Mouse (Mus musculus) retina, embryonic 14.5 days (tissue): ENCODE measurements at regions not wholly inside any gene's neighbourhood (a gene's known extent, or its start where the extent isn't known, plus 50 kb on each side); places are given as distances from the start of the nearest gene placed in this dataset.

ENCODE experiments used
- DNase-seq: peaks from one replicate; pipeline ENCODE4 v3.0.0-alpha.2; 2015; ENCODE audit warnings: low spot score

GRCm38 (mm10) chr16:71004211-71004610 lies 690.5 kb downstream of the Gbe1 start:
- peak; percentile 10 for DNase-seq

- no peak for DNase-seq
Observed at GRCm38 (mm10) chr16:71043381-71043780, 729.6 kb downstream of the Gbe1 start.

DNA sequence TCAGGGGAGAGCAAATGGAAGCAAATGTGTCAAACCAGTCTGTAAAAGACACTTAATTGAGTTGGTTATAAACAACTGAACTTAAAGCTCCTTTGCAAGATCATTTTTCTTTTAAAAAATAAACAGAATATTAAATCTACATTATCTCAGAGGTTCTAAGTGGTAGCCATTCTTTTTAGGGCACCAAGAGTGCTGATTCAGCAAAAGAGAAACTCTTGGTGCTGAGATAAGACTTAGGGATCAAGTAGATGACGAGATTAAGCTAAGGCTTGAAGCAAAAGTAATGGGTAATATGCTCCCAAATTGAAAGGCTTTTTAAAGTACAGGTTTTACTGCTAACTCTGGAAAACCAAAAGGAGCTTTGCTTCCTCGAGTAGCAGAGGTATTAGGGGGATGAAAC lies 740.5 kb downstream of the Gbe1 start:
- DNase-seq: no peak

GRCm38 (mm10) chr16:71062754-71063153 lies 749.0 kb downstream of the Gbe1 start:
- peak; percentile 75 for DNase-seq

GRCm38 (mm10) chr16:71063361-71063932 lies 749.7 kb downstream of the Gbe1 start:
- no peak for DNase-seq

- DNase-seq: no peak
Observed at GRCm38 (mm10) chr16:71070186-71070585, 756.4 kb downstream of the Gbe1 start.

GRCm38 (mm10) chr16:71102829-71103228 lies 789.1 kb downstream of the Gbe1 start:
- no peak for DNase-seq

DNA sequence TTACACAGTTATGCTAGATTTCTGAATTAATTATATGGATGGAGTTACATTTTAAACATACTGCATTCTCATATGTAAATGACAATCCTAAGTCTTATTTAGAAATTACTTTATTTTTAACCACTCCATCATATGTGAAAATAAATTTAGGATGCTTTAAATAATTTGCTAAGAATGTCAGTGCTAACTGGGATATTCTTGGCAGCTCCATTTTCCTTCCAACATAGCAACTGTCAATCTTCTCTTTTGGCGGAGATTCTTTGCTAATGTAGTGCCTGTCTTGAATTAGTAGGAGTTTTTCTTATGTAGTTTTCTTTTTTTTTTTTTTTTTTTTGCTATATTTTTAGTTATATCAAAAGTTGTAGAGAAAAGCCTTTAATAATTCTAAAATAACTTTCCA lies 795.2 kb downstream of the Gbe1 start:
- no peak for DNase-seq

- no peak for DNase-seq
Observed at GRCm38 (mm10) chr16:71114301-71114700, 800.6 kb downstream of the Gbe1 start.

- no peak for DNase-seq
Observed at GRCm38 (mm10) chr16:71120706-71121105, 807.0 kb downstream of the Gbe1 start.

GRCm38 (mm10) chr16:71123616-71124015 lies 809.9 kb downstream of the Gbe1 start:
- DNase-seq: peak; percentile 80

GRCm38 (mm10) chr16:71132826-71133225 lies 819.1 kb downstream of the Gbe1 start:
- no peak for DNase-seq

- no peak for DNase-seq
Observed at GRCm38 (mm10) chr16:71138668-71139067, 824.9 kb downstream of the Gbe1 start.
